Mouse (Mus musculus) lung, adult 2 months (tissue): ENCODE results near the gene Vinac1.

Experiments used
- CTCF ChIP-seq: fragments of 200-500 bp; IDR thresholded peaks from 2 replicates; pipeline ENCODE4 v1.5.1; 2011; ENCODE audit warnings: mild to moderate bottlenecking, low read length, control low read depth; ENCODE audit not compliant: insufficient read depth
- POLR2A ChIP-seq: fragments of 200-500 bp; IDR thresholded peaks from 2 replicates; pipeline ENCODE4 v1.6.1; 2011; ENCODE audit warnings: low read depth, mild to moderate bottlenecking, control low read depth, low read length, borderline replicate concordance; ENCODE audit errors: extremely low read depth

- TF ChIP-seq POLR2A (no peak), CTCF (no peak)
Observed at GRCm38 (mm10) chr2:129083514-129083913, 35.5 kb upstream of the Vinac1 start.
